Mouse (Mus musculus) neural tube, embryonic 12.5 days (tissue): ENCODE results near the gene Prkd1. TPM values are rescaled to one million over a fixed set of nuclear protein-coding genes. Genes with fewer than 3 reads are reported as not detected.

Experiments used
- ATAC-seq: fragments of 200-750 bp; cut with Nextera tagmentation; 2 replicates; pipeline ENCODE4 v1.8.0; 2017; ENCODE audit warnings: low read depth, mild to moderate bottlenecking, moderate TSS enrichment, moderate library complexity; ENCODE audit not compliant: low FRiP score
- H3K27ac ChIP-seq: fragments of 300-500 bp; sonication (generic); 2 replicates; pipeline ENCODE4 v1.5.1; 2016
- H3K27me3 ChIP-seq: fragments of 300-500 bp; sonication (generic); replicated peaks from 2 replicates; pipeline ENCODE4 v1.6.1; 2016; ENCODE audit warnings: mild to moderate bottlenecking
- H3K36me3 ChIP-seq: fragments of 300-500 bp; sonication (generic); 2 replicates; pipeline ENCODE4 v1.6.1; 2016; ENCODE audit warnings: mild to moderate bottlenecking
- H3K4me1 ChIP-seq: fragments of 300-500 bp; sonication (generic); 2 replicates; pipeline ENCODE4 v1.6.1; 2016
- H3K4me2 ChIP-seq: fragments of 300-500 bp; sonication (generic); replicated peaks from 2 replicates; pipeline ENCODE4 v1.6.1; 2016; ENCODE audit warnings: mild to moderate bottlenecking
- H3K4me3 ChIP-seq: fragments of 300-500 bp; sonication (generic); 2 replicates; pipeline ENCODE4 v1.5.1; 2016
- H3K9ac ChIP-seq: fragments of 300-500 bp; sonication (generic); 2 replicates; pipeline ENCODE4 v1.6.1; 2016; ENCODE audit warnings: mild to moderate bottlenecking
- H3K9me3 ChIP-seq: fragments of 300-500 bp; sonication (generic); 2 replicates; pipeline ENCODE4 v1.6.1; 2016; ENCODE audit warnings: mild to moderate bottlenecking
- WGBS: fragments of 180-500 bp; shearing (Covaris S2); methylation state at CpG from one replicate; pipeline ENCODE4 v1.1.7; 2016; 5-methylcytosine and 5-hydroxymethylcytosine counted together
- polyA plus RNA-seq: library from polyadenylated mRNA; unstranded; fragments of >200 nt; fragmentation: Nextera tagmentation; extraction: Ambion mirVana; gene quantifications from 2 replicates; pipeline ENCODE4 v1.2.1, GENCODE M21; 2016

Prkd1 gene
- polyA plus RNA-seq, 1 experiment from 2014 or later = 3.8 TPM

DNA sequence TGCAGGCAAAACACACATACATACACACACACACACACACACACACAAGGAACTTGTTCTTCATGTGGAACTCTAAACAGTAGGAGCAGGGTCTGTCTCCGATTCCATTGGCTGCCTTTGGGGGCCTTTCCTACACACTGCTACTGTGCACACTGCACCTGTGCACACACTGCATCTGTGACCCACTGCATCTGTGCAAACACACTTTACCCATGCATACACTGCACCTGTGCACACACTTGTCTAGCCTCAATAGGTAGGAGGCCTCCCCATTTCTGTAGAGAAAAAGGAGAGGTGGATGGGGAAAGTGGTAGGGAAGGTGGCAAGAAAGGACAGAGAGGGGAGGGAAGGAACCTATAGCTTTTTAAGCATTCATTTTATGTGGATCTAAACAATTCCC lies 49.5 kb downstream of the Prkd1 start:
- Histone ChIP-seq H3K4me2 (no peak overlapping the region), H3K27ac (no peak overlapping the region), H3K9me3 (no peaks in the 10 kb centered on the region), H3K9ac (no peak overlapping the region), H3K4me3 (no peak overlapping the region), H3K4me1 (no peaks in the 10 kb centered on the region), H3K27me3 (no peaks in the 10 kb centered on the region), H3K36me3 (no peaks in the 10 kb centered on the region)
- 93% methylated on average over 1 of the region's 1 CpGs for WGBS
- ATAC-seq = no peak

DNA sequence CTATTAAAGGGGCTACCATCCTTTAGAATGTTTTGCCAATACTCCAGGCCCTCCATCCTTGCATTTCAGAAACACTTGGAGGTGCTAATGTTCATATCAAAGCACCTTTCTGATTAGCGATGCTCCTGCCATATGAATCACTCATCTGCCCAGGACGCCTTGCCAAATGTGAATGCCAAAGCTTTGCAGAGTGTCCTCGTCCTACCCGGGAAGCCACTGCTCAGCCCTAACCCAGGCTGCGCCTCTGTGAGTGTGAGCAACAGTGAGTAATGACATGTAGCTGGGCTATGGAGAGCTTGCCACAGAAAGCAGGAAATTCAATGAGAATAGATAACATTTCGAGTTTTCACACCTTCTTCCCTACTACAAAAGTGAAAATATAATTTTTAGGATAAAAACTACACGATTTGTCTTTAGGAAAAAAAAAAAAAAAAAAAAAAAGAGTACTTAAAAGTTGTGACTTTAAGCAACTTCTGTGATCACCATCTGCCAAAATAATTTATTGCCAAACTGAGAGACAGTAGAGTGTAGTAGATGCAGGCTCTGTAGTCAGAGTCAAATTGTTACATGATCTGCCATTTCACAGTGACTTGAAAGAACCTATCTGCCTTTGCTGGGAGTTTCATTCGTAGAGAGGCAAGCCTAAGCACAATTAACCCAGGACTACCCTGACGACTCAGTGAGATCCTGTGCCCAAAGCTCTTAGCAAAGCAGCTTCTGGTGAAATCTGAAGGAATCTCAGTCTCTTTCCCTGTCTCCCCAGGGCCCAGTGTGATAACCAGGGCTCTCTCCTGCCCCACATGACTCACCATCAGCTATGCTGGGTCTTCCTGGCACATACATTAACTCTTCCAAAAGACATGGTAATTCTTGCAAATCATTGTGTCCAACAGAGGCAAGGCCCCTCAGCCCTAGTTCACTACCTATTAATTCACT lies 50.6 kb downstream of the Prkd1 start:
- 76% methylated on average over 9 of the region's 9 CpGs for WGBS
- ATAC-seq = no peak

DNA sequence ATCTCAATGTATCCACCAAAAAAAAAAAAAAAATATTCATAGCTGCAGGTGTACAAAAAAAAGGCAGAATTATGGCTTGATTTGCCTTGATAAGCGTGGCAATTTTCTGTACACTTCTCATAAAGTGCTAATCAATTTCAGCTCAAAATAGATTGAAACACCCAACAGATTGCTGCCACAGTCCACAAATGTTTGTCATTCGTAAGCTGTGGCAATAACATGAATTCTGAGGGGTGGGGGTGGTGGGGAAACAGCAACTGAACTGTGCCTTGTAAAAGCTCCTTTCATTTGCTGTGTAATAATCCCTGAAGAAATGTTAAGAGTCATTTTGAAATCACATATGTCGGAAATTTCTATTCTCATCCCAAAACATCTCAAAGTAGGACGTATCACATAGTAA lies 51.4 kb downstream of the Prkd1 start:
- H3K9me3 ChIP-seq = no peaks in the 10 kb centered on the region
- no peak overlapping the region for H3K4me3 ChIP-seq
- H3K36me3 ChIP-seq = no peaks in the 10 kb centered on the region
- no peak overlapping the region for H3K9ac ChIP-seq
- 91% methylated on average over 4 of the region's 4 CpGs for WGBS
- H3K4me2 ChIP-seq = no peak overlapping the region
- H3K27me3 ChIP-seq = no peaks in the 10 kb centered on the region
- no peak for ATAC-seq
- H3K4me1 ChIP-seq = no peaks in the 10 kb centered on the region
- no peak overlapping the region for H3K27ac ChIP-seq

More for the DNA sequence above, 50.6 kb downstream of the Prkd1 start:
- Histone ChIP-seq H3K4me3 (no peak overlapping the region), H3K9me3 (no peaks in the 10 kb centered on the region), H3K27ac (no peak overlapping the region), H3K9ac (no peak overlapping the region), H3K27me3 (no peaks in the 10 kb centered on the region), H3K36me3 (no peaks in the 10 kb centered on the region), H3K4me1 (no peaks in the 10 kb centered on the region), H3K4me2 (no peak overlapping the region)

DNA sequence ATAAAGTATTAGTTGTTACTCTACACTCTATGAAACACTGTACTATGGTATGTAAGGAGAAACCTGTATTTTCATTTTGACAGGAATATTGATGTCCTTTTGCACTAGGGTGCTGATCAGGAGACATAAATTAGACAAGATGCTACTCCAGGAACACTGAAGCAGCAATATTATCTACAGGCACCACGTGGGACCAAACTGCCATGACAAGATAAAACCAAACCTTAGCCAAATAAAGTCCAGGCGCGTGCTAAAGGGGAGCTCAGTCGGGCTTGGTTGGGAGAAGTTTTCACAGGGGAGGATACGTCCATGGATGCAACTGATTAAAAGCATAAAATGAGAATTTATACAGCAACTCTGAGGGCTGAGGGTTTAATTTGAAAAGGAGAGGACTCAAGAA lies 53.1 kb downstream of the Prkd1 start:
- Histone ChIP-seq H3K4me1 (no peaks in the 10 kb centered on the region), H3K36me3 (no peaks in the 10 kb centered on the region), H3K4me2 (no peak overlapping the region), H3K9ac (no peak overlapping the region), H3K4me3 (no peak overlapping the region), H3K27ac (no peak overlapping the region), H3K9me3 (no peaks in the 10 kb centered on the region), H3K27me3 (no peaks in the 10 kb centered on the region)
- WGBS = 79% methylated on average over 5 of the region's 5 CpGs
- ATAC-seq = no peak

DNA sequence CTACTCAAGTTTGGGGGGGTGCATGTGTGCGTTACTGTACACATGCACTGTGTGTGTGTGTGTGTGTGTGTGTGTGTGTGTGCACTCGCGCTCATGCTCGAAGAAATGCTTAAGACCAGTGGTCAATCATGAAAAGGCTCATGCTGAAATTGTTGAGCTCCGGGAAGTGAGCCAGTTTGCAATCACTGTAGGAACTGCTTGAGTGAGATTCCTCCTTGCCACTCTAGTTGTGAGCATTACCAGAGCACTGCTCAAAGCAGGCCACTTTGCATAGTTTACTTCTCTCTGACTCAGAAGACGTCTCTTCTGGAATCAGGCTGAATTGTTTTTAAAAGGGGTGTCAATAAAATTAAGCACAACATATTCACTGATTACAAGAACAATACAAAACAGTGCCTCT lies 54.4 kb downstream of the Prkd1 start:
- no peak for ATAC-seq
- Histone ChIP-seq H3K4me2 (no peak overlapping the region), H3K27ac (no peak overlapping the region), H3K36me3 (no peaks in the 10 kb centered on the region), H3K27me3 (no peaks in the 10 kb centered on the region), H3K4me1 (no peaks in the 10 kb centered on the region), H3K4me3 (no peak overlapping the region), H3K9me3 (no peaks in the 10 kb centered on the region), H3K9ac (no peak overlapping the region)
- 86% methylated on average over 6 of the region's 6 CpGs for WGBS

DNA sequence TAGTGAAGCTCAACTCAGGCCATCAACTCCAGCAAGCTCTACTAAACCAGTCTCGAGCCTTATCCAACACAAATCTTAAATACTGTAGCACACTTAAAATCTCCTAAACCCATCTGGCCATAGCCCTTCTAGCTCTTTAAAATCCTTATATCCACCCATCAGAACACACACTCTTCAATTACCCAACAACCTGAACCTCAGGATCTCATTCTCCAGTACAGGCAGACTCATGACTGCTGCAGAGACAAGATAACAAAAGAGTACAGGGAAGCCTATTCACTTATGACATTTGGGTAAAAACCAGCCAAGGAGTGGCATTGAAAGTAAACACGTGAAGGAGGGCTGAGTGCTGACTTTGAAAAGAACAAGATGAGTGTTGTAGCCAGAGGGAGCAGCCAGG lies 55.4 kb downstream of the Prkd1 start:
- Histone ChIP-seq H3K36me3 (no peaks in the 10 kb centered on the region), H3K9me3 (no peaks in the 10 kb centered on the region), H3K9ac (no peak overlapping the region), H3K27ac (no peak overlapping the region), H3K27me3 (no peaks in the 10 kb centered on the region), H3K4me3 (no peak overlapping the region), H3K4me2 (no peak overlapping the region), H3K4me1 (no peaks in the 10 kb centered on the region)
- no peak for ATAC-seq
- 76% methylated on average over 2 of the region's 2 CpGs for WGBS

DNA sequence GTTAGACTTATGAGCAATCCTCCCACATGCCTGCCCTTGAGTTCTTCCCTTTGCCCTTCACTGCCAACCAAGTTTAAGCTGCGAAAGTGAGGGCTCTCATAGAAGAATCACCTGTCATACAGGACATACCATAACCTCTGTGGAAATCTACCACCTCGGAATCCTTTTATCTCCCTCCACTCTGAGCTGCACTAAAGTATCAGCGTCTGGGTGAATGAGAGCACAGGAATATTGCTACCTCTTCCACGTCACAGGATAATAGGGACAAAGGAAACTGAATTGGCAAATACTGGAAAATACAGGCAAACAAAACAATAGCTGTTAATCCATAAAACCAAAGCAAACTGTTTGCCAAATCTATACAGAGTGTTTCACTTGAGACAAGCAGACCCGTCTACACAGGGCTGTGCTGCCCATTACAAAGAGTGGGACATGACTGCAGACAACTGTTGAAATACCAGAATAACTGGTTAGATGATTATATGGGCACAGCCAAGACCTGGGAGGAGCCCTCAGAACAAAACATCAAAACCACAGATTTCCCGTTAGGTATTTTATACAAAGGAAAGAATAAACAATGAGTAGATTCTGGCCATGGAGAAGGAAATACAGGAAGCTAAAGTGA lies 60.6 kb downstream of the Prkd1 start:
- no peaks in the 10 kb centered on the region for H3K27me3 ChIP-seq
- H3K36me3 ChIP-seq = no peaks in the 10 kb centered on the region
- no peak overlapping the region for H3K4me3 ChIP-seq
- no peak for ATAC-seq
- 90% methylated on average over 6 of the region's 6 CpGs for WGBS
- no peak overlapping the region for H3K9ac ChIP-seq
- no peaks in the 10 kb centered on the region for H3K4me1 ChIP-seq
- H3K27ac ChIP-seq = no peak overlapping the region
- H3K4me2 ChIP-seq = no peak overlapping the region
- no peaks in the 10 kb centered on the region for H3K9me3 ChIP-seq

DNA sequence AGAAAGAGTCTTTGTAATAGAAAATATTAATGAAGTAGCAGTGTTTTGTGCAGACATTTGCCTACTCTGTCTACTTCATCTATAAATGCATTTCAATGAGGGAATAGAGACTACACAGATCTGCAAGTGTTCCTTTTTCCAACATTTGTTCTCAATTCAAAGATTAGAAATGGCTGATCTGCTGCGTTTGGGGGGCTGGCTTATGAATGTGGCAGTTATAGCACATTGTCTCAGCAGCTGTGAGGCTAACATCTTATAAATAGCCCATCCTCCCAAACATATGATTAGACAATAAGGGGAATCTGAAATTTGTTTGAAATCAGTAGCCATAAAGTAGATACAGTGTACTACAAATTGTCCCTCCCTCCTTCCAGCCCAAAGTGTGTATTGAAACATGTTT lies 83.7 kb downstream of the Prkd1 start:
- H3K27me3 ChIP-seq = no peaks in the 10 kb centered on the region

DNA sequence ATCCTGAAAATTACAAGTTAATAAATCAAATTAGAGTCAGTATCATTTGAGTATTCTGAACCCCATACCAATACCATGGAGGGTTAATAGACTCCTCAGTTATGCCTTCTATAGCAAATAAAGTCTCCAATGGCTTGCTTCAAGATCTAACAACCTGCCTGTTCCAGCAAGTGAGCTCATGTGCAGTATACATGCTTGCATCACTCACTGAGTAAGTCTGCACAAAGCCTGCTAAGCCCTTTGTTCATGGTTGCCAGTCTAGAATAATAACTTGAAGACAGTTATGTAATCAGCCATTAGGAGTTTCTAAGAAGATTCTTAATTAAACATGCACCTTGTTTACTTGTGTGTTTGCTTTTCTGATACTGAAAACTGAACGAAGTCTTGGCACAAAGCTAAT lies 88.4 kb downstream of the Prkd1 start:
- 80% methylated on average over 1 of the region's 1 CpGs for WGBS
- Histone ChIP-seq H3K4me1 (no peaks in the 10 kb centered on the region), H3K36me3 (no peaks in the 10 kb centered on the region), H3K9ac (no peak overlapping the region), H3K4me2 (no peak overlapping the region), H3K4me3 (no peak overlapping the region), H3K9me3 (no peaks in the 10 kb centered on the region), H3K27me3 (no peaks in the 10 kb centered on the region), H3K27ac (no peak overlapping the region)
- ATAC-seq = no peak

More for the DNA sequence above, 83.7 kb downstream of the Prkd1 start:
- Histone ChIP-seq H3K9ac (no peak overlapping the region), H3K4me2 (no peak overlapping the region), H3K4me1 (no peaks in the 10 kb centered on the region), H3K27ac (no peak overlapping the region), H3K36me3 (no peaks in the 10 kb centered on the region), H3K9me3 (no peaks in the 10 kb centered on the region), H3K4me3 (no peak overlapping the region)
- WGBS = 74% methylated on average over 1 of the region's 1 CpGs
- no peak for ATAC-seq

DNA sequence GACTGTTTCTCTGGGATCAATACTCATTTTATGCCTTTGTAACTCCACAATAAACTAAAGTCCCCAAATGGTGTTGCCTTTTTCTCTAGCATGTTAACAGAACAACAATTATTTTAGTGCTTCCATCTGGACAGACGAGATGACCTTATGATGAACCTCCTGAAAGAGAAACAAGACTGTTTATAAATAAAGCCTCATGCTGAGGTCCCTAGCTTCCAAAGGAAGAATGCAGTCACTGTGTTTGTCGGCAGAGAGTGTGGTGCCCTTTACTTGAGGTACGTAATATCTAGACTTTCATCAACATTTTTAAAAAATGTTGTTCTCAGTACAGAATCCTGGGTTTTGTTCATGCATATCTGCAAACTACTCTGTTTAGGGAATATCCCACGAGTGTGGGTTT lies 90.7 kb downstream of the Prkd1 start:
- Histone ChIP-seq H3K27ac (no peak overlapping the region), H3K9me3 (no peaks in the 10 kb centered on the region), H3K36me3 (no peaks in the 10 kb centered on the region), H3K27me3 (no peaks in the 10 kb centered on the region), H3K4me1 (no peaks in the 10 kb centered on the region), H3K4me3 (no peak overlapping the region), H3K9ac (no peak overlapping the region), H3K4me2 (no peak overlapping the region)
- no peak for ATAC-seq
- WGBS = 26% methylated on average over 4 of the region's 4 CpGs

DNA sequence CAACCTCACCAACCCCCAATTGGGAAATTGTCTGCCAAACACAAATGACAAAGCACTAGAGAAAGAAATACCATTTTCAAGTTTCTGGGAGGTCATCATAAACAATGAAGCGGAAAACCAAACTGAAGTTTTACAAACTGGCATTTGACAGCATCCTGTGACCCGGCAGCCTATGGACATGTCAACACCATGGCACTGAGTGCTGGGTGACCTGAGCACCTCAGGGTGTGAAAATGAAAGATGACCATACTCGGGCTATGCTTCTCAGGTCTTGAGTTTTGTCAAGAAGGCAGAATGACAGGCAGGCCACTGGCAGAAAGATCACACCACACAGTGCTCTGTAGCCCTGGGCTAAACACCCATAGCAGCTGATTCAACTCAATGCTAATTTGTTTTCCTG lies 94.7 kb downstream of the Prkd1 start:
- H3K4me1 ChIP-seq = no peaks in the 10 kb centered on the region
- 71% methylated on average over 3 of the region's 3 CpGs for WGBS
- H3K9me3 ChIP-seq = no peaks in the 10 kb centered on the region
- no peaks in the 10 kb centered on the region for H3K36me3 ChIP-seq
- H3K9ac ChIP-seq = no peak overlapping the region
- peak; percentile 46 for ATAC-seq
- no peak overlapping the region for H3K27ac ChIP-seq
- H3K4me3 ChIP-seq = no peak overlapping the region
- H3K4me2 ChIP-seq = no peak overlapping the region
- no peaks in the 10 kb centered on the region for H3K27me3 ChIP-seq

DNA sequence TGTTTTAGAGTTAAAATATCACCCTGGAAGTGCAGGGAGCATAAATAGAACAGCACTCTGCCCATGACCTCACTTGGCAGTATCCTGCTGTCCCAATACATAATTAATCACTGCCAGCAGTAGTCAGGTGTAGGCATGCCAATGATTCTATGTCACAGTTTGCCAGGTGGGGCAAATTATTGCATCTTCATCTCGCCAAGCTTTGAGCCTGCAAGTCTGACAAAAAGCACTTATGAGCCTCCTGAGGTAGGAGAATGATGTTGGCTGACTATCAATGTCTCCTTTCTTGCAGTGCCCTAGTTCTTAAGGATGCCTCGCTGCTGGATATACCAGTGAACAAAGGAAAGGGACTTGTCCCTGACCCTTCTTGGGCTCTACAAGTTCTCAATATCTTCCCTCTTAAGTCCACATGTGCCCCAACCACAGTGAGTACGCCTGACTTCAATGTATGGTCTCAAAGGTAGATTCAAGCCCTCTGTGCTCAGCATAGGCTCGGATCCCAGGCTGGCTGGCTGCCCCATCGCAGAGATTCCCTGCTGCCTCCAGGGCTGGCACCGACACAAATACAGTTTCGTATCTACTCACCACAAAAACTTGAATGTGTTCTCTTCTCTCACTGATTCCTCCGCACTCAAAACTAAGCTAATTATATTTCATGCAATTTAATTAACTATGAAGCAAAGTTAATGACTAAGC lies 98.9 kb downstream of the Prkd1 start:
- H3K27ac ChIP-seq = no peak overlapping the region
- WGBS = 88% methylated on average over 8 of the region's 8 CpGs
- no peak overlapping the region for H3K4me3 ChIP-seq
- H3K27me3 ChIP-seq = no peaks in the 10 kb centered on the region
- H3K4me1 ChIP-seq = peaks cover 5% of the 10 kb centered on the region; the same call in 1 of the 2 replicates
- H3K9ac ChIP-seq = no peak overlapping the region
- H3K9me3 ChIP-seq = no peaks in the 10 kb centered on the region
- no peak overlapping the region for H3K4me2 ChIP-seq
- no peaks in the 10 kb centered on the region for H3K36me3 ChIP-seq
- no peak; the same call in 1 of the 2 replicates for ATAC-seq
